Mouse (Mus musculus) liver, embryonic 12.5 days (tissue): ENCODE results near the gene Psd. TPM values are rescaled to one million over a fixed set of nuclear protein-coding genes. Genes with fewer than 3 reads are reported as not detected.

Experiments
- ATAC-seq: fragments of 200-750 bp; cut with Nextera tagmentation; 2 replicates; pipeline ENCODE4 v1.8.0; 2017; ENCODE audit warnings: moderate number of reproducible peaks, mild to moderate bottlenecking, moderate library complexity
- H3K27ac ChIP-seq: fragments of 300-500 bp; sonication (generic); 2 replicates; pipeline ENCODE4 v1.5.1; 2016; ENCODE audit warnings: mild to moderate bottlenecking
- H3K27me3 ChIP-seq: fragments of 300-500 bp; sonication (generic); replicated peaks from 2 replicates; pipeline ENCODE4 v1.6.1; 2016; ENCODE audit warnings: mild to moderate bottlenecking, moderate library complexity
- H3K36me3 ChIP-seq: fragments of 300-500 bp; sonication (generic); 2 replicates; pipeline ENCODE4 v1.6.1; 2016; ENCODE audit warnings: mild to moderate bottlenecking, moderate library complexity
- H3K4me1 ChIP-seq: fragments of 300-500 bp; sonication (generic); 2 replicates; pipeline ENCODE4 v1.6.1; 2016
- H3K4me2 ChIP-seq: fragments of 300-500 bp; sonication (generic); 2 replicates; pipeline ENCODE4 v1.6.1; 2016; ENCODE audit warnings: mild to moderate bottlenecking, moderate library complexity
- H3K4me3 ChIP-seq: fragments of 300-500 bp; sonication (generic); 2 replicates; pipeline ENCODE4 v1.5.1; 2016; ENCODE audit warnings: mild to moderate bottlenecking, moderate library complexity
- H3K9ac ChIP-seq: fragments of 300-500 bp; sonication (generic); 2 replicates; pipeline ENCODE4 v1.6.1; 2016; ENCODE audit warnings: mild to moderate bottlenecking, moderate library complexity
- H3K9me3 ChIP-seq: fragments of 300-500 bp; sonication (generic); replicated peaks from 2 replicates; pipeline ENCODE4 v1.6.1; 2016; ENCODE audit warnings: mild to moderate bottlenecking, moderate library complexity
- WGBS: fragments of 180-500 bp; shearing (Covaris S2); methylation state at CpG from one replicate; pipeline ENCODE4 v1.1.7; 2016; ENCODE audit not compliant: insufficient replicate concordance; 5-methylcytosine and 5-hydroxymethylcytosine counted together
- polyA plus RNA-seq: library from polyadenylated mRNA; unstranded; fragments of >200 nt; fragmentation: Nextera tagmentation; extraction: Ambion mirVana; gene quantifications from 2 replicates; pipeline ENCODE4 v1.2.1, GENCODE M21; 2016

The Psd gene
- polyA plus RNA-seq, 1 experiment from 2014 or later, result 11.3 TPM

GRCm38 (mm10) chr19:46316846-46317545 lies 10.0 kb downstream of the Psd start:
- Histone ChIP-seq H3K9ac (peak overlapping the region; percentile 56), H3K27me3 (peaks cover 89% of the 10 kb centered on the region), H3K4me3 (peak overlapping the region; percentile 55), H3K9me3 (no peaks in the 10 kb centered on the region), H3K4me1 (peaks cover 74% of the 10 kb centered on the region), H3K4me2 (peak overlapping the region; percentile 91), H3K36me3 (peaks cover 11% of the 10 kb centered on the region), H3K27ac (peak overlapping the region; percentile 94)
- WGBS, result 43% methylated on average over 15 of the region's 15 CpGs
- no peak for ATAC-seq

GRCm38 (mm10) chr19:46315752-46316610 lies 11.0 kb downstream of the Psd start:
- peak; percentile 40; the same call in 1 of the 2 replicates for ATAC-seq
- WGBS, result 48% methylated on average over 12 of the region's 12 CpGs
- H3K4me1 ChIP-seq, result peaks cover 77% of the 10 kb centered on the region

GRCm38 (mm10) chr19:46314872-46315742 lies 11.8 kb downstream of the Psd start:
- peak; percentile 89 for ATAC-seq
- H3K4me2 ChIP-seq, result peak overlapping the region; percentile 91
- H3K36me3 ChIP-seq, result peaks cover 30% of the 10 kb centered on the region
- H3K9me3 ChIP-seq, result no peaks in the 10 kb centered on the region
- peak overlapping the region; percentile 54 for H3K4me3 ChIP-seq
- peak overlapping the region; percentile 94 for H3K27ac ChIP-seq
- H3K4me1 ChIP-seq, result peaks cover 77% of the 10 kb centered on the region
- peaks cover 80% of the 10 kb centered on the region for H3K27me3 ChIP-seq
- 10% methylated on average over 14 of the region's 14 CpGs for WGBS
- peak overlapping the region; percentile 70 for H3K9ac ChIP-seq

More at GRCm38 (mm10) chr19:46315752-46316610, 11.0 kb downstream of the Psd start:
- peak overlapping the region; percentile 94 for H3K27ac ChIP-seq
- H3K9ac ChIP-seq, result peak overlapping the region; percentile 70
- H3K36me3 ChIP-seq, result peaks cover 21% of the 10 kb centered on the region
- no peaks in the 10 kb centered on the region for H3K9me3 ChIP-seq
- H3K4me3 ChIP-seq, result peak overlapping the region; percentile 54
- H3K4me2 ChIP-seq, result peak overlapping the region; percentile 91
- peaks cover 80% of the 10 kb centered on the region for H3K27me3 ChIP-seq

- no peaks in the 10 kb centered on the region for H3K9me3 ChIP-seq
- peak; percentile 57 for ATAC-seq
- 8% methylated on average over 18 of the region's 18 CpGs for WGBS
- peaks cover 76% of the 10 kb centered on the region for H3K27me3 ChIP-seq
- peaks cover 81% of the 10 kb centered on the region for H3K4me1 ChIP-seq
- H3K4me2 ChIP-seq, result peak overlapping the region; percentile 91
- peak overlapping the region; percentile 70 for H3K9ac ChIP-seq
- H3K4me3 ChIP-seq, result peak overlapping the region; percentile 54
- H3K27ac ChIP-seq, result peak overlapping the region; percentile 94
- H3K36me3 ChIP-seq, result peaks cover 38% of the 10 kb centered on the region
Observed at GRCm38 (mm10) chr19:46314151-46314601, 12.8 kb downstream of the Psd start.

- peak overlapping the region; percentile 94 for H3K27ac ChIP-seq
Observed at GRCm38 (mm10) chr19:46313591-46313990, 13.4 kb downstream of the Psd start.

GRCm38 (mm10) chr19:46313116-46313515 lies 13.8 kb downstream of the Psd start:
- Histone ChIP-seq H3K9ac (peak overlapping the region; percentile 70; the same call in 1 of the 2 replicates), H3K36me3 (peaks cover 40% of the 10 kb centered on the region), H3K27ac (peak overlapping the region; percentile 94), H3K4me3 (peak overlapping the region; percentile 54; the same call in 1 of the 2 replicates), H3K4me2 (peak overlapping the region; percentile 91), H3K4me1 (peaks cover 81% of the 10 kb centered on the region), H3K27me3 (peaks cover 74% of the 10 kb centered on the region), H3K9me3 (no peaks in the 10 kb centered on the region)
- 78% methylated on average over 9 of the region's 9 CpGs for WGBS
- ATAC-seq, result no peak

More at GRCm38 (mm10) chr19:46313591-46313990, 13.4 kb downstream of the Psd start:
- peaks cover 81% of the 10 kb centered on the region for H3K4me1 ChIP-seq
- no peak for ATAC-seq
- H3K9ac ChIP-seq, result peak overlapping the region; percentile 70
- WGBS, result 63% methylated on average over 6 of the region's 6 CpGs
- peaks cover 38% of the 10 kb centered on the region for H3K36me3 ChIP-seq
- H3K9me3 ChIP-seq, result no peaks in the 10 kb centered on the region
- H3K27me3 ChIP-seq, result peaks cover 74% of the 10 kb centered on the region
- peak overlapping the region; percentile 54 for H3K4me3 ChIP-seq
- H3K4me2 ChIP-seq, result peak overlapping the region; percentile 91

- WGBS, result 86% methylated on average over 21 of the region's 21 CpGs
- Histone ChIP-seq H3K4me3 (no peak overlapping the region), H3K9ac (no peak overlapping the region; the same call in 1 of the 2 replicates), H3K27ac (peak overlapping the region; percentile 94), H3K9me3 (no peaks in the 10 kb centered on the region), H3K4me1 (peaks cover 75% of the 10 kb centered on the region), H3K27me3 (peaks cover 73% of the 10 kb centered on the region), H3K4me2 (no peak overlapping the region), H3K36me3 (peaks cover 40% of the 10 kb centered on the region)
- no peak for ATAC-seq
Observed at GRCm38 (mm10) chr19:46312566-46312965, 14.4 kb downstream of the Psd start.

GRCm38 (mm10) chr19:46311341-46311740 lies 15.6 kb downstream of the Psd start:
- H3K9ac ChIP-seq, result no peak overlapping the region
- H3K4me2 ChIP-seq, result no peak overlapping the region
- H3K36me3 ChIP-seq, result peaks cover 45% of the 10 kb centered on the region
- peaks cover 69% of the 10 kb centered on the region for H3K4me1 ChIP-seq
- WGBS, result 84% methylated on average over 9 of the region's 9 CpGs
- H3K27ac ChIP-seq, result no peak overlapping the region
- no peak for ATAC-seq
- no peak overlapping the region for H3K4me3 ChIP-seq
- H3K27me3 ChIP-seq, result peaks cover 71% of the 10 kb centered on the region
- no peaks in the 10 kb centered on the region for H3K9me3 ChIP-seq

- Histone ChIP-seq H3K4me3 (no peak overlapping the region), H3K4me2 (no peak overlapping the region), H3K27me3 (peaks cover 61% of the 10 kb centered on the region), H3K36me3 (peaks cover 45% of the 10 kb centered on the region), H3K9me3 (no peaks in the 10 kb centered on the region), H3K9ac (0 out of 2 replicates have a peak overlapping the region, but pooled peaks have one; percentile 14), H3K27ac (no peak overlapping the region), H3K4me1 (peaks cover 67% of the 10 kb centered on the region)
- ATAC-seq, result no peak
- 87% methylated on average over 12 of the region's 12 CpGs for WGBS
Observed at GRCm38 (mm10) chr19:46310312-46310865, 16.6 kb downstream of the Psd start.

GRCm38 (mm10) chr19:46309651-46310305 lies 17.2 kb downstream of the Psd start:
- H3K27me3 ChIP-seq, result peaks cover 55% of the 10 kb centered on the region
- no peak overlapping the region for H3K4me2 ChIP-seq
- 78% methylated on average over 21 of the region's 21 CpGs for WGBS
- no peak overlapping the region for H3K4me3 ChIP-seq
- H3K27ac ChIP-seq, result peak overlapping the region; percentile 1; the same call in 1 of the 2 replicates
- H3K36me3 ChIP-seq, result peaks cover 45% of the 10 kb centered on the region
- no peaks in the 10 kb centered on the region for H3K9me3 ChIP-seq
- no peak for ATAC-seq
- H3K4me1 ChIP-seq, result peaks cover 65% of the 10 kb centered on the region
- H3K9ac ChIP-seq, result no peak overlapping the region
